In genomic region chr15:25984067-25984733, GRCm38 (mm10) we compare ENCODE assay signal across 8 mouse cellular contexts. TPM values are rescaled to one million over a fixed set of nuclear protein-coding genes. Genes with fewer than 3 reads are reported as not detected.
DNase-seq lines count a peak whose midpoint lies in the region; ATAC-seq lines count a peak whose summit lies in the region.

Gene Zfp622, plus strand, starts transcription at chr15:25984366.

- no peaks in the 10 kb centered on the region for H3K27me3 ChIP-seq in heart, embryonic 10.5 days (ENCODE audit: insufficient read depth, poor library complexity, severe bottlenecking)
- no peaks in the 10 kb centered on the region for H3K27me3 ChIP-seq in kidney, embryonic 15.5 days

- peak within 1 kb of the TSS; percentile 87 for H3K9ac ChIP-seq in kidney, embryonic 15.5 days

- peak within 1 kb of the TSS; percentile 100 for H3K4me3 ChIP-seq in heart, embryonic 10.5 days
- peak within 1 kb of the TSS; percentile 75 for H3K4me3 ChIP-seq in kidney, embryonic 15.5 days (replicated peaks)

- peak within 1 kb of the TSS; percentile 94 for H3K27ac ChIP-seq in heart, embryonic 10.5 days
- peak within 1 kb of the TSS; percentile 89 for H3K27ac ChIP-seq in kidney, embryonic 15.5 days

- peak; percentile 92 to 94 for DNase-seq in B cell, adult 2 months
- DNase-seq in brain, adult 2 months (ENCODE audit: low read depth, low spot score) = peak; percentile 100
- peak; percentile 99 for DNase-seq in heart, embryonic 10.5 days (ENCODE audit: low spot score)
- peak; percentile 94 for DNase-seq in liver
- DNase-seq in spleen, postnatal 4 days (ENCODE audit: low spot score in 2 of 2) = peak; percentile 88 to 92

- peaks cover 24% of the 10 kb centered on the region for H3K36me3 ChIP-seq in heart, embryonic 10.5 days
- H3K36me3 ChIP-seq in kidney, embryonic 15.5 days = peaks cover 23% of the 10 kb centered on the region

- under 1% methylated on average over 57 of the region's 57 CpGs for WGBS in heart, embryonic 10.5 days
- WGBS in kidney, embryonic 15.5 days = under 1% methylated on average over 57 of the region's 57 CpGs

- ATAC-seq in erythroblast, adult 5-6 weeks (replicated peaks; ENCODE audit: low FRiP score, poor library complexity, severe bottlenecking) = peak; percentile 99
- ATAC-seq in kidney, embryonic 15.5 days (replicated peaks; ENCODE audit: low FRiP score) = peak; percentile 97
- peak; percentile 98 for ATAC-seq in monocyte, adult 5-6 weeks (replicated peaks; ENCODE audit: insufficient number of reproducible peaks, low FRiP score, low TSS enrichment, poor library complexity, severe bottlenecking)

- H3K4me2 ChIP-seq in kidney, embryonic 15.5 days = peak within 1 kb of the TSS; percentile 71

- H3K9me3 ChIP-seq in heart, embryonic 10.5 days = no peaks in the 10 kb centered on the region
- H3K9me3 ChIP-seq in kidney, embryonic 15.5 days (replicated peaks) = no peaks in the 10 kb centered on the region

- peaks cover 12% of the 10 kb centered on the region for H3K4me1 ChIP-seq in heart, embryonic 10.5 days
- H3K4me1 ChIP-seq in kidney, embryonic 15.5 days = peaks cover 17% of the 10 kb centered on the region

RNA-seq across cellular contexts. Expression of gene Zfp622, which starts in this region (rescaled TPM):
- total RNA-seq in erythroblast, adult 5-6 weeks (2015; ENCODE audit: low replicate concordance) = 15.7 and 27.9 TPM in 2 replicates
- 12.5 and 24.1 TPM in 2 replicates for total RNA-seq in erythroblast, adult 5-6 weeks (2017; ENCODE audit: low replicate concordance)
- 19.3 and 31.0 TPM in 2 replicates for polyA plus RNA-seq in heart, embryonic 10.5 days (2016; fragmentation: Nextera tagmentation; extraction: Ambion mirVana)
- polyA plus RNA-seq in kidney, embryonic 15.5 days (2015; fragmentation: Nextera tagmentation; extraction: Ambion mirVana) = 28.6 and 32.8 TPM in 2 replicates
- 162 to 234 TPM (median 165 TPM) in 3 replicates for total RNA-seq in monocyte, adult 5-6 weeks (2017)

Comparison
In these comparisons a context has a peak if more than half of its experiments do, and no peak if none do; other contexts are left out.
1. Peak in every context shown above with its lines: DNase-seq, ATAC-seq, H3K4me3 ChIP-seq and H3K27ac ChIP-seq.